Mouse (Mus musculus): Measurements from ENCODE around the gene Oscp1.

GRCm38 (mm10) chr4:126085996-126086576, 27.7 kb downstream of the Oscp1 start:
- TF ChIP-seq GATA1 (IDR thresholded peaks at IDR 0.05; ENCODE audit: borderline replicate concordance, low read length) (no peak), FLI1 (IDR thresholded peaks at IDR 0.05; ENCODE audit: low read length) (no peak)
